ENCODE assay signal across 8 mouse cellular contexts in genomic region chr16:7099506-7100300, GRCm38 (mm10).
A peak's percentile ranks its signal among the peaks of the same experiment; 100 is the strongest.
DNase-seq lines count a peak whose midpoint lies in the region; ATAC-seq lines count a peak whose summit lies in the region.

No protein-coding gene starts in this region.

- no peak for ATAC-seq in forebrain, embryonic 14.5 days
- ATAC-seq in heart, embryonic 15.5 days (replicated peaks; ENCODE audit: insufficient number of reproducible peaks, insufficient read depth, low FRiP score, low read depth), result peak; percentile 87
- ATAC-seq in forebrain, embryonic 16.5 days, result no peak

- DNase-seq in forebrain, embryonic 14.5 days (ENCODE audit: low spot score), result peak; percentile 21
- no peak for DNase-seq in forebrain, embryonic 10.5 days (ENCODE audit: extremely low spot score, low spot score)
- peak; percentile 18 for DNase-seq in embryo, embryonic 10.5 days (ENCODE audit: low spot score)
- DNase-seq in left cerebral cortex, adult 18-20 months (ENCODE audit: low spot score in 2 of 2), result peak; percentile 71 to 77
- DNase-seq in right cerebral cortex, postnatal 10 days (ENCODE audit: low spot score in 2 of 2), result peak; percentile 88 to 94
- no peak for DNase-seq in thymus, postnatal 0 days (ENCODE audit: low spot score)

- H3K9me3 ChIP-seq in forebrain, embryonic 14.5 days (replicated peaks; ENCODE audit: control insufficient read depth, low read length), result no peaks in the 10 kb centered on the region
- H3K9me3 ChIP-seq in forebrain, embryonic 10.5 days, result no peaks in the 10 kb centered on the region
- no peaks in the 10 kb centered on the region for H3K9me3 ChIP-seq in heart, embryonic 15.5 days (replicated peaks)
- no peaks in the 10 kb centered on the region for H3K9me3 ChIP-seq in forebrain, embryonic 16.5 days (ENCODE audit: control insufficient read depth, low read length)

- H3K4me2 ChIP-seq in forebrain, embryonic 14.5 days (ENCODE audit: low read length), result no peak overlapping the region
- H3K4me2 ChIP-seq in heart, embryonic 15.5 days, result peak overlapping the region; percentile 34
- H3K4me2 ChIP-seq in forebrain, embryonic 16.5 days (ENCODE audit: low read length), result no peak overlapping the region

- no peaks in the 10 kb centered on the region for H3K4me1 ChIP-seq in forebrain, embryonic 14.5 days (ENCODE audit: control insufficient read depth, insufficient read depth, low read length)
- no peaks in the 10 kb centered on the region for H3K4me1 ChIP-seq in forebrain, embryonic 10.5 days
- peaks cover 22% of the 10 kb centered on the region for H3K4me1 ChIP-seq in heart, embryonic 15.5 days (replicated peaks)
- no peaks in the 10 kb centered on the region; the same call in 1 of the 2 replicates for H3K4me1 ChIP-seq in forebrain, embryonic 16.5 days (replicated peaks; ENCODE audit: control insufficient read depth, insufficient read depth, low read length)

- no peaks in the 10 kb centered on the region for H3K27me3 ChIP-seq in forebrain, embryonic 14.5 days (replicated peaks; ENCODE audit: control insufficient read depth, insufficient read depth, low read length)
- no peaks in the 10 kb centered on the region for H3K27me3 ChIP-seq in forebrain, embryonic 10.5 days (ENCODE audit: poor library complexity, severe bottlenecking)
- H3K27me3 ChIP-seq in heart, embryonic 15.5 days, result no peaks in the 10 kb centered on the region
- no peaks in the 10 kb centered on the region for H3K27me3 ChIP-seq in forebrain, embryonic 16.5 days (replicated peaks; ENCODE audit: control insufficient read depth, insufficient read depth, low read length)

- no peak overlapping the region for H3K9ac ChIP-seq in forebrain, embryonic 14.5 days (ENCODE audit: low read length)
- H3K9ac ChIP-seq in heart, embryonic 15.5 days, result no peak overlapping the region
- H3K9ac ChIP-seq in forebrain, embryonic 16.5 days (replicated peaks; ENCODE audit: low read depth, low read length), result no peak overlapping the region

- H3K4me3 ChIP-seq in forebrain, embryonic 14.5 days (ENCODE audit: low read depth, low read length), result no peak overlapping the region
- H3K4me3 ChIP-seq in forebrain, embryonic 10.5 days, result no peak overlapping the region
- no peak overlapping the region for H3K4me3 ChIP-seq in heart, embryonic 15.5 days
- no peak overlapping the region for H3K4me3 ChIP-seq in forebrain, embryonic 16.5 days (replicated peaks; ENCODE audit: low read length)

- H3K27ac ChIP-seq in forebrain, embryonic 14.5 days (ENCODE audit: low read depth, low read length), result no peak overlapping the region
- H3K27ac ChIP-seq in forebrain, embryonic 10.5 days, result no peak overlapping the region
- H3K27ac ChIP-seq in heart, embryonic 15.5 days, result peak overlapping the region; percentile 78
- no peak overlapping the region for H3K27ac ChIP-seq in forebrain, embryonic 16.5 days (ENCODE audit: low read length)

- 74% methylated on average over 11 of the region's 11 CpGs for WGBS in forebrain, embryonic 14.5 days
- WGBS in forebrain, embryonic 10.5 days, result 84% methylated on average over 11 of the region's 11 CpGs
- 19% methylated on average over 11 of the region's 11 CpGs for WGBS in heart, embryonic 15.5 days
- 65% methylated on average over 11 of the region's 11 CpGs for WGBS in forebrain, embryonic 16.5 days

- no peaks in the 10 kb centered on the region for H3K36me3 ChIP-seq in forebrain, embryonic 14.5 days (ENCODE audit: control insufficient read depth, insufficient read depth, low read length)
- no peaks in the 10 kb centered on the region for H3K36me3 ChIP-seq in forebrain, embryonic 10.5 days (replicated peaks)
- H3K36me3 ChIP-seq in heart, embryonic 15.5 days, result no peaks in the 10 kb centered on the region
- no peaks in the 10 kb centered on the region for H3K36me3 ChIP-seq in forebrain, embryonic 16.5 days (ENCODE audit: control insufficient read depth, insufficient read depth)

Comparison
In these comparisons a context has a peak if more than half of its experiments do, and no peak if none do; other contexts are left out.
1. DNase-seq: peak in forebrain, embryonic 14.5 days (single experiment), embryo, embryonic 10.5 days (single experiment), left cerebral cortex, adult 18-20 months (2 of 2) and right cerebral cortex, postnatal 10 days (2 of 2); none in forebrain, embryonic 10.5 days (single experiment) and thymus, postnatal 0 days (single experiment).